Mouse (Mus musculus): ENCODE results near the gene Dmgdh. TPM values are rescaled to one million over a fixed set of nuclear protein-coding genes. Genes with fewer than 3 reads are reported as not detected.

Gene Dmgdh
- polyA plus RNA-seq, 1 experiment: 0.11 TPM

- no peaks in the 10 kb centered on the region for H3K4me1 ChIP-seq (ENCODE audit: control insufficient read depth, insufficient read depth, low read length)
- no peak overlapping the region for H3K27ac ChIP-seq (ENCODE audit: insufficient read depth, low read length)
- TF ChIP-seq CTCF (IDR thresholded peaks at IDR 0.05; ENCODE audit: borderline replicate concordance, insufficient read depth, low read depth, low read length) (no peak), POLR2A (IDR thresholded peaks at IDR 0.05; ENCODE audit: borderline replicate concordance, insufficient read depth, low read length) (no peak)
- 78% methylated on average over 5 of the region's 5 CpGs for WGBS
- no peak overlapping the region for H3K4me3 ChIP-seq (replicated peaks; ENCODE audit: insufficient read depth, low read depth, low read length)
- DNase-seq: no peak
- no peaks in the 10 kb centered on the region for H3K27me3 ChIP-seq (ENCODE audit: control insufficient read depth, insufficient read depth, low read length)
Observed at GRCm38 (mm10) chr13:93797011-93797600, 122.9 kb downstream of the Dmgdh start.

Other genes starting within 250 kb of the Dmgdh start
- gene Jmy, start 174.6 kb upstream of the Dmgdh start, polyA plus RNA-seq (2012; rRNA removed): 16.7 and 17.6 TPM in 2 replicates
- gene Bhmt, start 36.5 kb upstream of the Dmgdh start, polyA plus RNA-seq (2012; rRNA removed): 0.16 TPM in 1 of 2 replicates, not detected in the other
- gene Bhmt2, start 131 bp upstream of the Dmgdh start, polyA plus RNA-seq (2012; rRNA removed): 0.22 and 0.39 TPM in 2 replicates
- 49.7 and 53.6 TPM in 2 replicates for gene Arsb, start 97.2 kb downstream of the Dmgdh start, polyA plus RNA-seq (2012; rRNA removed)

Measured in cerebellum, adult 2 months (tissue).